Mouse (Mus musculus): Measurements from ENCODE around the gene Fam71a.
A peak's percentile ranks its signal among the peaks of the same experiment; 100 is the strongest.
"Not testable (repeated sequence)": the region's sequence is repeated elsewhere in the genome, so short reads cannot be mapped to it uniquely, and the experiment has no call there.

Fam71a gene

GRCm38 (mm10) chr1:191182431-191183162, 18.0 kb upstream of the Fam71a start:
- peak; percentile 51; the same call in 1 of the 2 replicates for ATAC-seq (ENCODE audit: insufficient number of reproducible peaks, low FRiP score, low TSS enrichment)

DNA sequence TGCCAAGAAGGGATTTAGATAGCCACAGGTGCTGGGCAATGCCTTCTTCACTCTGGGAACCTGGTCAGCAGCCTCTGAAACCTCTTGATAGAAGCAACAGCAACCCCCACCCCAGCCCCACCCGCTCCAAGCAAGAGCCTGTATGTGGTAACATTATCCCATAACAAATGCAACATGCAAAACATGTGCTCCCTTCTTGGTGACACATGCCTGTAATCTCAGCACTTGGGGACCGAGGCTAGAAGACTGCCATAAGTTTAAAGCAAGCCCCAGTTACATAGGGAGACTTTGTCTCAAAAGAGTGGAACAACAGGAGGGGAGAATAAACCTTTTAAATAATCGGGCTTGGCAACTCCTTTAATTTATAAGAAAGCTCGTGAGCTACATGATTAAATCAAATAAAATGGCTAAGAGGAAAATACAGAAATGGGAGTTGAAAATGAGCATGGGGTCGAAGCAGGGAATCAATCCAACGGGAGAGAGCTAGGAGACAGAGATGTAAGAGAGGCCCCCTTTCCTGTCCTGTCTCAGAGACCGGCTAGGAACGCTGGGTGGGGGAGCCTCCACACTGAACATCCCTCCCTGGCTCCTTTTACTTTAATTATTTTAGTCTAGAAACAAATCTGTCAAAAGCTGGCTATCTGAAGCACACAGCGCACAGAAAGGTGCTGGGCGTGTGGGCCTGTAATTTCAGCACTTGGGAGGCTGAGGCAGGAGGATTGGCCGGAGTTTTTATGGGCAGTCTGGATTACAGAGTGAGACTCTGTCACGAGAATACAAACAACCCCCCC, 17.0 kb upstream of the Fam71a start:
- no peak for ATAC-seq (ENCODE audit: insufficient number of reproducible peaks, low FRiP score, low TSS enrichment)

DNA sequence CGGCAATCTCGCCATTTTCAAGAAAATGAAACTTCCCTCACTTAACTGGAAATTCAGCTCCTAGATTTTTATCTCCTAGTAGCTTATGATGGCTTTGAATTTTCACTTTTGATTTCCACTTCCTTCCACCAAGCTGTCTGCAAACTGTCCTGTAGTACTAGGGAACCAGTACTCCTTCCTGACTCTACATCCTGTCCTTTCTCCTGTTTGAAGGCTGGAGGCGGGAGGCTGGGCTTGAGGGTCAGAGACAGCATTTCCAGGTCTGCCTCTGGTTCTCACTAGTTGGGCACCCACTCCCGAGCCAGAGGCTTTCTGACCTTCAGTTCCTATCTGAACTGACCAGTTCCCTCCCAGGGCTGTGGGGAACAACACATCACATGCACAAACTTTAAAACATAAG, 15.8 kb upstream of the Fam71a start:
- ATAC-seq (ENCODE audit: insufficient number of reproducible peaks, low FRiP score, low TSS enrichment) = no peak

GRCm38 (mm10) chr1:191179846-191180245, 15.2 kb upstream of the Fam71a start:
- no peak for ATAC-seq (ENCODE audit: insufficient number of reproducible peaks, low FRiP score, low TSS enrichment)

GRCm38 (mm10) chr1:191178511-191179188, 14.0 kb upstream of the Fam71a start:
- ATAC-seq (ENCODE audit: insufficient number of reproducible peaks, low FRiP score, low TSS enrichment) = no peak

- no peak for ATAC-seq (ENCODE audit: insufficient number of reproducible peaks, low FRiP score, low TSS enrichment)
Measured at GRCm38 (mm10) chr1:191176887-191177286, 12.3 kb upstream of the Fam71a start.

DNA sequence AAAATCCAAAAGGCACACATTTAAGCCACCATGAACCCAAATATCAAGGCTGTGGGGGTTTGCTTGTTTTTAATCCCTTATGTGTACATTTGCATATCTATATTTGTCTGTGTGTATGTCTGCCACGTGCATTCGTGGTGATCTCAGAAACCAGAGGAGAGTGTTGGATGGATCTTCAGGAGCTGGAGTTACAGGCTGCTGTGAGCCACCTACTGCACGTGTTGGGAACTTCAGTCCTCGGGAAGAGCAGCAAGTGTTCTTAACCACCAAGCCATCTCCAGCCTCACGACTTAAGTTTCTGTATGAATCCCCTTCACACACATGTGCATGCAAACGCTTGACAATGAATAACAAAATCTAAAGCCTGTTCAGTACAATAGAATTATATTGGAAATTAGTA, 7.9 kb upstream of the Fam71a start:
- no peak for ATAC-seq (ENCODE audit: insufficient number of reproducible peaks, low FRiP score, low TSS enrichment)

DNA sequence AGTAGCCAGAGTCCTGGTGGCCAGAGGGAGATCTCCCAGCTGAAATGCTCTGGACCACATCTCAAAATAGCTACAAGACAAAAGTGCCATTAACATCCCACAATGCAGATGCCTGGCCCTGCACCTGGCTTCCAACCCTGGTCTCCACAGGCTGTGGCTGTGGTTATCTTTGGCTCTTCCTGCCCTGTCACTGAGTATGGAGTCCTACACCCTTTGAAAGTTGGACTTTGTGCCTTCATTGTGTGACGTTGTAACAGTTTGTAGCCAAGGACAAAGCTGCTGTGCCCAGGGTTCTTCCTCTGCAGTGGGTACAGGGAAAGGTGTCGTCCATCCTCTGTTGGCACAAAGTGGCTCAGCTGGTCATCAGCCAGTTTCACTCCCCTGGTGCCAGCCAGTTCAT, 5.8 kb upstream of the Fam71a start:
- ATAC-seq (ENCODE audit: insufficient number of reproducible peaks, low FRiP score, low TSS enrichment) = no peak

DNA sequence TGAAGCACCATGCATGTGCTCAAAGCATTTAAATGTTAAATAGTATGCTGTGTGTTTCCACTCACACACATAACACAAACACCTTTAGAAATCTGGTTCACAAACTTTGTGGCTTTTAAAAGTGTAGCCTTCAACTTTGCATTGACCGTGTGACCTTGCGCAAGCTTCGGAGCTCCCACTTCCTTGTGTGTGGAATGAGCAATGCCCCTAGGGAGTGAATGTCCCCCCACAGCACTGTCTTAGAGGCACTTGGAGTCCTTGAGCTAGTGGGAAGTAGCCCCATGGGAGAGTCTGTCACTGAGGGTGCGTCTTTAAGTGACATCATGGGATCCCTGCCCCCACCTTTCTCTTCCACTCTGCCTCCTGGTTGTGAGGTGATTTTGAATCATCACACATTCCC, 1.6 kb upstream of the Fam71a start:
- no peak for ATAC-seq (ENCODE audit: insufficient number of reproducible peaks, low FRiP score, low TSS enrichment)

GRCm38 (mm10) chr1:191154314-191154713, 10.3 kb downstream of the Fam71a start:
- ATAC-seq (ENCODE audit: insufficient number of reproducible peaks, low FRiP score, low TSS enrichment) = no peak

DNA sequence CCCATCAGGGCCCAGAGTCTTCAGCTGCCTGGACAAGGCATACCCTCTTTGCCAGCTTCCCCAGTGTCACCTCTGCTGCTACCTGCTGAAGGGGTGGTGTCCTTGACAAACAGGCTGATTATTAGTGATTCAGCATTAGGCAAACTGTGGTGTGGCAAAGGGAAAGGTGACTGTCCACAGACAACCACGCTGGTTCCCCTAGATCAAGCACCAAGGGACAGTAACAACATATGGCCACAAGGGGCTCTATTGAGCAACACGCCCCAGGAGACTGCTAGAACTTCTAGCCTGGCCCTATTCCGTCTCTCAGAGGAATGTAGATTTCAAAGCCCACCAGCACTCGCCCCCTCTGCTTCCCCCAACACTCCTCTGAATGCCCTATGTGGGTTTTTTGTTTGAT, 11.6 kb downstream of the Fam71a start:
- peak; percentile 61; the same call in 1 of the 2 replicates for ATAC-seq (ENCODE audit: insufficient number of reproducible peaks, low FRiP score, low TSS enrichment)

- ATAC-seq (ENCODE audit: insufficient number of reproducible peaks, low FRiP score, low TSS enrichment) = no peak
Measured at GRCm38 (mm10) chr1:191150924-191151605, 13.6 kb downstream of the Fam71a start.

DNA sequence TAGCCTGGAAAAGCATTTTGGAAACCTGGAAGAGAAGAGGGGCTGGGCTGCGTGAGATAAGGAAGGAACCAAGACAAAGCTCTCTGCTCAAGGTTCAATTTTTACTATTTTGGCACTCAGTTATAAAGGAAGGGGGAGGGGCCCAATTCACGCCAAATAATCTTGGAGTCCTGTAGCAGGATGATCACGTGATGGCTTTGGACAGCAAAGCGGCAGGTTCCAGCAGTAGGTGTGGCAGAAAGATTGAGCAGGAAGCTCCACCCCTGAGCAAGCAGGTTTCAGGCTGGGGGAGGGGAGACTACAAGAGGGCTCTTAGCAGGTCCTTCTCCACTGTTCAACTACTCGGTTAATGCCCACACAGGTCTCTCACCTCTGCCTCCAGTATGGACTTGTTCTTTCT, 15.1 kb downstream of the Fam71a start:
- ATAC-seq (ENCODE audit: insufficient number of reproducible peaks, low FRiP score, low TSS enrichment) = not testable (repeated sequence)

- ATAC-seq (ENCODE audit: insufficient number of reproducible peaks, low FRiP score, low TSS enrichment) = no peak
Measured at GRCm38 (mm10) chr1:191140983-191141382, 23.6 kb downstream of the Fam71a start.

- no peak for ATAC-seq (ENCODE audit: insufficient number of reproducible peaks, low FRiP score, low TSS enrichment)
Measured at GRCm38 (mm10) chr1:191138874-191139495, 25.6 kb downstream of the Fam71a start.

- ATAC-seq (ENCODE audit: insufficient number of reproducible peaks, low FRiP score, low TSS enrichment) = no peak
Measured at GRCm38 (mm10) chr1:191138436-191138835, 26.2 kb downstream of the Fam71a start.

DNA sequence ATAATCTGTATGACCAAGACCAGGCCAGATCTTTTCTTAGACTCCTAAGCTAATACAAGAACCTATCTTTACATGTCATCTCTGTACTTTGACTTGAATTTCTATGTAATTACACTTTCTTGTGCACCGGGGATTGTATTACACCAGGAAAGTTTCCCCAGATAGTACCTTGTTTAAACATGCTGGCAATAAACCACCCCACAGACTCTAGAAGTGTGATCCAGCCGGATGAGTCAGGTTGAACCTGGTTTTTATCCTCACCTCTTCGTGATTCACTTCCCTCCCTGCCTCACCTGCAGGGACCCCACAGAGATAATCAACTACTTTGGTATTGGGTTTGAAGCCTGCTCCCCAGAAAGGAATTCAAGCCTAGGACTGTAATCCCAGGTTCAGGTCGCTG, 29.2 kb downstream of the Fam71a start:
- ATAC-seq (ENCODE audit: insufficient number of reproducible peaks, low FRiP score, low TSS enrichment) = no peak

- no peak for ATAC-seq (ENCODE audit: insufficient number of reproducible peaks, low FRiP score, low TSS enrichment)
Measured at GRCm38 (mm10) chr1:191132934-191133333, 31.7 kb downstream of the Fam71a start.

GRCm38 (mm10) chr1:191132240-191132639, 32.4 kb downstream of the Fam71a start:
- ATAC-seq (ENCODE audit: insufficient number of reproducible peaks, low FRiP score, low TSS enrichment) = no peak

DNA sequence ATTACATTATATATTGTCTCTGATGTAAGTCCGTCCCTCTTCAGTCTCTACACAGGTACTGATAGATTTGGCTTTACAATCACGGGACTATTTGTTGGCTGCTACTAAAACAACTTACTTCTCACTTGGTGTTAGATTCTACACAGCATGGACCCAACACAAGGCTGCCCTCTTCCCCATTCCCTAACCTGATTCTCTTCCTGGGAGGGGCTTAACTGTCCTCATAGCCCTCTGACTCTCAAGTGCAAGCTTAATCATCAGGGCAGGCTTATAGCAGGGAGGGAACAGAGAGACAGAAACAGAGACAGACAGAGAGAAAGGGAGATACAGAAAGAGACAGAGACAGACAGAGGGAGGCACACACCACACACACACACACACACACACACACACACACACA, 32.9 kb downstream of the Fam71a start:
- ATAC-seq (ENCODE audit: insufficient number of reproducible peaks, low FRiP score, low TSS enrichment) = no peak
